Mouse (Mus musculus) adrenal gland, adult (tissue): Measurements from ENCODE around the gene Bend6.
A peak's percentile ranks its signal among the peaks of the same experiment; 100 is the strongest.
"Not testable (repeated sequence)": the region's sequence is repeated elsewhere in the genome, so short reads cannot be mapped to it uniquely, and the experiment has no call there.

Experiments used
- DNase-seq, 2 experiments: peaks; one replicate each; pipeline ENCODE4 v3.0.0; 2022 to 2023; ENCODE audit warnings: low spot score in 1 of 2; ENCODE audit not compliant: inconsistent age in 2 of 2

Gene Bend6

GRCm38 (mm10) chr1:33908191-33908962 is 761 bp upstream of the Bend6 start, which contains the start of gene Dst:
Gene Dst, plus strand, starts transcription at chr1:33908225.
- no peak for DNase-seq

GRCm38 (mm10) chr1:33906927-33907326 is 689 bp downstream of the Bend6 start:
- DNase-seq = peak in 1 of 2 experiments; percentile 17

DNA sequence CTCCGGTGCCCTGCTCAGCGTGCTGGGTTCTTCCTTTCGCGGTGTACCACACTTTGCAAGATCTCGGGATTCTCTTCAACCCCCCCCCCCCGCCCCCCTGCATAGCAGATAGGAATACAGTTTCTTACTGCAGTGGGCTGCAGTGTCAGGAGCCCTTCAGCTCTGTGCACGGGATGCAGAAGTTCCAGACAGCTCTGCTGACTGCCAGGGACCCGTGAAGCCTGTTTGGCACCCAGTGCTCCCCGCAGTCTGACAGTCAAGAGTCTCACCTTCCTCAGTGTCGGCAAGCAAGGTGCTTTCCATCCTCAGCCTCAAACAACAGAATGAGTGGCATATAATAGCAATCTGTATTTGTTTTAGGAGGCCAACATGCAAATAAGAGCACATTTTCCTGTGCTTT is 1.4 kb downstream of the Bend6 start:
- DNase-seq = no peak

- peak in 1 of 2 experiments; percentile 23 for DNase-seq
These were observed 4.0 kb downstream of the Bend6 start for GRCm38 (mm10) chr1:33903587-33903986.

- peak; percentile 42 to 70 for DNase-seq
These were observed 7.4 kb downstream of the Bend6 start for GRCm38 (mm10) chr1:33900175-33900574.

DNA sequence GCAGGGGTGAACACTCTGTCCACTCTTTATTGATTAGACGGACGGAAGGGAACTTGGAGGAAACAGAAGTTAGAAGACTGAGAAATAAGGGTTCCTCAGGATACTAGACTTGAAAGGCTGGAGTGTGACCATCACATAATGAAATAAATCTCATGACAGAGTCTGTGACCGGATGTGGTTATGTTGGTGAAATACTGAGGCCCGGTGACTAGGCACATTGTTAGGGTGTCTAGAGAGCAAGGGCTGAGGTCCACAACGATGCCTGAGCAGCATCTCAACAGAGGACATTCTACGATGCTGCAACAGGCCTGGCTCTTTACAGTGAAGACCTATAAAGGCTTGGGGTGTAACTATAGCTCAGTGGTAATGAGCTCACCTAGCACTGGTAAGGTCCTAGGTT is 9.2 kb downstream of the Bend6 start:
- DNase-seq = no peak

DNA sequence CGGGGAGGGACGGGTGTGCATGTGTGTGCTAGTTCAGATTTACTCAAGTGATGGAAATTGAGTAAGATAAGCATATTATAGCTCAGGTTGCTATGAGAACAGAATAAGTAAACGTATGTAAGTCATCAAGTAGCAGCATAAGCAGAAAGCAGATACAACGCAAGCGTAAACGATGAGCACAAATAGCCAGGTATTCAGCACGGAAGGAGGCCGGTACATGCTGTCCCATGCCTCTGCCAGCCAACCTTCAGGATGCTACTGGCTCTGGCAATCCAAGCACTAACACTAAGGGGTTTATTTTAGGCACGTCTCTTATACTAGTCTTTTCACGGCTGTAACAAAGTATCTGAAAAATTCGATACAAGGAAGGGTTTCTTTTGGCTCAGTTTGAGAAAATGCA is 10.2 kb downstream of the Bend6 start:
- no peak for DNase-seq

DNA sequence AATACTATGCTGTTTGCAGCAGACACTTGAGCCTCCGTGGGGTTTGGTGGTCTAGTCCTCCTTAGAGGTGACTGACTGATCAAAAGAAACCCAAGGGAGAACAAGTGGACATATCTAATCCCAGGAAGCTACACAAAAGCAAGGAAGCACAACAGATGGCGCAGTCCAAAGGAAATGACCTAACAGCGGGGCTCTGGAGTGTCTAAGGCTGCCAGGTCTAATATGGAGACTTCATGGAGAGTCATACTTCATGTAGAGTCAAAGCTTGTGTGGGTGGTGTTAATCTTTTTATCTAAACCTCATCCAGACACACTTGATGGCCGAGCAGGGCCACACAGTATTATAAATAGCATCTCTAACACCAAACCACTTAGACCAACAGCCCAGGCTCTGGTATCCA is 10.9 kb downstream of the Bend6 start:
- no peak for DNase-seq

DNA sequence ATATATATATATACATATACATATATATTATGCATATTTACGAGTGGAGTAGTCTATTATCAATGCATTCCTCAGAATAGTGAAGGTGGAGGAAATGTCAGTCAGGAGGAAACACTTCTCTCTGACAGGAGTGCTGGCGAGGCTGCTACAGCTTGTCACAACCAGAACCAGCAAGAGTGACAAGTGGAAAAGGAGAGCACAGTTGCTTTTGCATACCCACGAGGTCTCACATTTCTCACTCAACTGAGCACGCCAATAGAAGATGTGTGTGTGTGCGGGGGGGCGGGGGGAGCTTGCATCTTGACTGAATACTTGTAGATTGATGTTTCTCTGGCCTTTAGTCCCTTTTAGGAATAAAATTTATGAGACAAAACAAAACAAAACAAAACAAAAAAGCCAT is 11.5 kb downstream of the Bend6 start:
- DNase-seq = no peak

GRCm38 (mm10) chr1:33892784-33893183 is 14.8 kb downstream of the Bend6 start:
- DNase-seq = peak; percentile 23 to 80

DNA sequence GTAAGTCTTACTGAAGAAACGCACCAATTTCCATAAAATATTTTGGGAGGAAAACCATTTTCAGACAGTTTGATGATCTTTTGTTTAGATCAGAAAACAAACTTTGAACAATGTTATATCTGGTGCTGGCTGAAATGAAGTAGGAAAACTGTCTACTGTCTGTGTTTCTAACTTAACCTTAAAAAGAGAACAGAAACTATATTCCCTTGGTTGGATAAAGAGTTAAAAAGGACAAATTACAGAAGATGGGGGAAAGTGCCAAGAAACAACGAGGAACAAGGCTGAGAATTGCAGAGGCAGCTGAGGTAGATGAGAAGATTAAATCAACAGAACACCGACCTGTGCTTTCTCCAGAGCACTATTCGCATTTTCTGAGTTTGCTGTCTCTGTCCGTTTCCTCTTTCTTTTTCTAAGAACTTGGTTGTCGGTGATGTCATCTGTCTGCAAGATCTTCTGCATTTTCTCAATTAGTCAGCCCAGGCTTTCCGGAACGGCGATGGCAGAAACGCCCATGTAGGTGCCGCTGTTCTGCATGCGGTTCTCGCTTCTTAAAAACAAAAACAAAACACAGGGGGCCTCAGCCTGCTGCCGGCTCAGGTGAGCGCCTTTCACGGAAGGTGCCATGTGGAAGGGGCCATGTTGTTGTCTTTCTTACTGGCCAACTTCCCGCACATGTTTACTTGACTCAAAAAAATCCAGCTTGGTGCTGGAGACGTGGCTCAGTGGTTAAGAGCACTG is 24.3 kb downstream of the Bend6 start:
- DNase-seq = peak; percentile 41 to 72

DNA sequence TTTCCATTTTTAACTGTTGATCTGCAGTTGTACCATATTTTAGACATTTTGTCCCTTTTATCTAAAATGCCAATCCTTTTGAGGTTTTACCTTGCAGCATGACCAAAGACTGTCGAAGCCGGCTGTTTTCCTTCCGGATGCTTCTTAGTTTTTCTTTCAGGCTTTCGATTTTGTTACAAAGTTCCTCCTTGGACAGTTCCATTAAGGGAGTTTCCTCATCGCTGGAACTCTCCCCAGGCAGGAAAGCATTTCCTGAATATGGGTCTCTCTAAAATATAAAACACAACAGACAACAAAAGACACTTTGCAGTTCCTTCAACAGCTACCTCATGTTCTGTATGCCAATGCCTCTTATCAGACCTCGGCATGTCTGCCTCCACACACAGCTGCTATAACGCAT is 29.4 kb downstream of the Bend6 start:
- no peak for DNase-seq

GRCm38 (mm10) chr1:33876416-33876815 is 31.2 kb downstream of the Bend6 start:
- no peak for DNase-seq

DNA sequence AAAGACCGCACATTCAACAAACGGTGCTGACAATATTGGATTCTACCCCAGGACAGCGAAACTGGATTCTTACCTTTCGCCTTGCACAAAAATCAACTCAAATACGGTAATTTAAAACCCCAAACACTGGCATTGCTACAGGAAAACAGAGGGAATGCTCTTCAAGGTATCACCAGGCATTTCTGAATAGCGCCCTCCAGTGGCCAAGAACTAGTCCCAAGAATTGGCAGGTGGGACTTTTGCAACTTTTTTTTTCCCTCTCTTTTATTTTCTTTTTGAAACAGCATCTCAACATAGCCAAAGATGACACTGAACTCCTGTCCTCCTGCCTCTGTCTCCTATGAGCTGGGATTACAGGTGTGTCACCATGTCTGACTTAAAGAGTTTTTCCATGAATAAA is 31.9 kb downstream of the Bend6 start:
- peak; percentile 15 to 65 for DNase-seq

DNA sequence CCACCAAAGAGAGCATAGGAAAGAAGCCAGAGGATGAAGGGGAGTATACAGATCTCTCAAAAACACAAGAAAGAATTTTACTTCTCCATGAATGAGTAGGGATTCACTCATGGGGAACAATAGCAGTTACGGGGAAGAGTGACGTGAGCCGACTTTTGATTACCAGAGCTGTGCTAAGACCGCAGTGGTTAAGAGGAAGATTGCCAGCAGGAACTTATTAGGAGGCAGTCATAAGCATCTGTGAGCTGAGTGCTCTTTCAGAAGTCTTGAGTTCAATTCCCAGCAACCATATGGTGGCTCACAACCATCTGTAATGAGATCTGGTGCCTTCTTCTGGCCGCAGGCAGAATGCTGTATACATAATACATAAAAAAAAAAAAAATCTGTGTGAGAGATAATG is 34.1 kb downstream of the Bend6 start:
- DNase-seq = no peak

DNA sequence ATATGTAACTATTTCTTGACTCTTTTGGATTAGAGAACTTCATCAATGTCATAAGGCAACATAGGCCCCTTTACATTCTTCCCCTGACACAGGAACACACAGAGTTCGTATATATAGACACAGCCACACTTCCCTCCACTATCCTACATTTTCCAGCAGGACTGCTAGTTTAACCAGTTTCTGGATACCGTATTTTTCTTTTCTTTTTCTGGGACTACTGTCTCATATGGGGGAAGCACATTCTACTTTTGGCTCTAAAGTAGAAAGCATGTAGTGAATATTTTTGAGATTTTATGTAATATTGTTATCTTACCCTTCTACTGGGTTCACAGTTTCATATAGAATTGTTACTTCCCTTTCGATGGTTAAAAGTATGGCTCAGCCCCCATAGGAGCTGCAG is 38.2 kb downstream of the Bend6 start:
- DNase-seq = no peak

DNA sequence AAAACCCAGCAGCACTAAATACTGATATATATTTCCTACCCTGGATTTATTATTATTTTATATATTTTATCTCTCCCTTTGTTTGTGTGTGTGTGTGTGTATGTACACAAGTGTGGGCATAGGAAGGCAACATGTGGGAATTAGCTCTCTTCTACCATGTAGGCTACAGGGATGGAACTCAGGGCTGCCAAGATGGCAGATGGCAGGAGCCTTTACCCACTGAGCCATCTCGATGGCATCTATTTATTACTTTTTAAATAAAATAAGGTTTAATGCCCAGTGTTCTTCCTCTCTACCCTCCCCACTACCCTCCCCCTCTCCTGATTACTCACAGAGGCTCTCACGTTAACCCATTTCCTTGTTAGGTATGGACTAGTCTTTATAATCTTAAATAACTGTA is 38.6 kb downstream of the Bend6 start:
- DNase-seq = no peak

GRCm38 (mm10) chr1:33846807-33847206 is 60.8 kb downstream of the Bend6 start:
- no peak for DNase-seq

- DNase-seq = no peak
These were observed 63.8 kb downstream of the Bend6 start for GRCm38 (mm10) chr1:33843823-33844222.

DNA sequence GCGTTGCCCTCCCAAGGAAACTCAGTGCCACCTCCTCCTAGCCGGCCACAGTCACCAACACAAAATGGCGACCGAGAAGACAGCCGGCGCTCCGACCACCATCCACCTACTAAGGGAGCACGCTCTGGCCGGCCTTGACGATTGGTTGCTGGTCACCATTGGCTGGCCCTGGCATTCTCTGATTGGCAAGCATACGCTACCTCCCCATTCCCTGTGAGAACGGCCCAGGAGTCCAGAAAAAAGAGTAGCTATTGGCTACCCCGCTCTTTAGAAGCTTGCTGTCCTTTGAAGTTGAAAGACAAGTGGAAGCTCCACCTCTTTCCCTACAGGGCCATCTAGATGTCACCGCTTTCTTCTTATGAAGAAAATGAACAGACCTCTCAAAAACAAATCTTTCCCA is 68.7 kb downstream of the Bend6 start:
- DNase-seq = not testable (repeated sequence)

DNA sequence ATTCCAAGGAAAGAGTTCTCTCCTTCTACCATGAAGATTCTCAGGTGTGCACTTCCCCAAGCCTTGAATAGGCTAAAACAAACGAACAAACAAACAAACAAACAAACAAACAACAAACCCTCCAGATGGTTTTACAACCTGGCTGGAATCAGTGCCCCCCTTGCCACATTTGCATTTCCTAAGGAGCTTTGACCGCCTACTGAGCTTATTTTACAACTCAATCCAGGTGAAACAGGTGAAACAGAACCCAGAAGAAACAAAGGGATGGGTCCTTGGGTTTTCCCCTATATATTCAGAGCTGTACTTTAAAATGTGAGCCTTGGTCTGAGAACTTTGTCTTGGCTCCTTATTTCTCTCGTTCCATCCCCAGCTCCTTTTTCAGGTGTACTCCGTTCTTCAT is 77.0 kb downstream of the Bend6 start:
- no peak for DNase-seq

- DNase-seq = no peak
These were observed 89.7 kb downstream of the Bend6 start for GRCm38 (mm10) chr1:33817931-33818330.
